Mouse (Mus musculus) midbrain, embryonic 11.5 days (tissue): ENCODE measurements around the gene Necab2. TPM values are rescaled to one million over a fixed set of nuclear protein-coding genes. Genes with fewer than 3 reads are reported as not detected.

Experiments
- ATAC-seq: fragments of 200-750 bp; cut with Nextera tagmentation; 2 replicates; pipeline ENCODE4 v1.8.0; 2017; ENCODE audit warnings: moderate TSS enrichment, moderate library complexity; ENCODE audit not compliant: low FRiP score
- DNase-seq: peaks from one replicate; pipeline ENCODE4 v3.0.0; 2015; ENCODE audit warnings: low spot score; ENCODE audit errors: missing footprints
- H3K27ac ChIP-seq: fragments of 300-500 bp; sonication (generic); 2 replicates; pipeline ENCODE4 v1.5.1; 2014; ENCODE audit warnings: low read depth, low read length
- H3K27me3 ChIP-seq: fragments of 300-500 bp; sonication (generic); 2 replicates; pipeline ENCODE4 v1.6.1; 2014; ENCODE audit warnings: mild to moderate bottlenecking, low read length, moderate library complexity, mixed read lengths; ENCODE audit not compliant: control insufficient read depth, insufficient read depth
- H3K36me3 ChIP-seq: fragments of 300-500 bp; sonication (generic); 2 replicates; pipeline ENCODE4 v1.6.1; 2014; ENCODE audit warnings: mild to moderate bottlenecking, low read length, moderate library complexity, mixed read lengths; ENCODE audit not compliant: control insufficient read depth, insufficient read depth
- H3K4me1 ChIP-seq: fragments of 300-500 bp; sonication (generic); 2 replicates; pipeline ENCODE4 v1.6.1; 2014; ENCODE audit warnings: low read length; ENCODE audit not compliant: control insufficient read depth, insufficient read depth
- H3K4me2 ChIP-seq: fragments of 300-500 bp; sonication (generic); 2 replicates; pipeline ENCODE4 v1.6.1; 2014; ENCODE audit warnings: mild to moderate bottlenecking, moderate library complexity
- H3K4me3 ChIP-seq: fragments of 300-500 bp; sonication (generic); 2 replicates; pipeline ENCODE4 v1.5.1; 2014; ENCODE audit warnings: low read depth, low read length
- H3K9ac ChIP-seq: fragments of 300-500 bp; sonication (generic); 2 replicates; pipeline ENCODE4 v1.6.1; 2014; ENCODE audit warnings: low read length
- H3K9me3 ChIP-seq: fragments of 300-500 bp; sonication (generic); 2 replicates; pipeline ENCODE4 v1.6.1; 2016; ENCODE audit warnings: low read length; ENCODE audit not compliant: control insufficient read depth
- WGBS: fragments of 180-500 bp; shearing (Covaris S2); extraction: QIAGEN DNeasy Blood & Tissue Kit; methylation state at CpG from one replicate; pipeline ENCODE4 v1.1.7; 2014; 5-methylcytosine and 5-hydroxymethylcytosine counted together
- polyA plus RNA-seq: library from polyadenylated mRNA; unstranded; fragments of >200 nt; fragmentation: Nextera tagmentation; extraction: Ambion mirVana; gene quantifications from 2 replicates; pipeline ENCODE4 v1.2.1, GENCODE M21; 2014

The Necab2 gene
- polyA plus RNA-seq, 1 experiment from 2014 or later = 20.3 TPM

GRCm38 (mm10) chr8:119440952-119441270 lies 5.6 kb upstream of the Necab2 start:
- Histone ChIP-seq H3K27me3 (peaks cover 4% of the 10 kb centered on the region; the same call in 1 of the 2 replicates), H3K4me1 (peaks cover 4% of the 10 kb centered on the region), H3K4me3 (no peak overlapping the region), H3K9ac (no peak overlapping the region), H3K4me2 (no peak overlapping the region), H3K36me3 (no peaks in the 10 kb centered on the region), H3K9me3 (no peaks in the 10 kb centered on the region), H3K27ac (no peak overlapping the region)
- WGBS = 64% methylated on average over 1 of the region's 1 CpGs
- DNase-seq (no peak), ATAC-seq (peak; percentile 43)

- Histone ChIP-seq H3K4me3 (no peak overlapping the region), H3K4me1 (peaks cover 6% of the 10 kb centered on the region), H3K9me3 (no peaks in the 10 kb centered on the region), H3K27ac (no peak overlapping the region), H3K27me3 (peaks cover 4% of the 10 kb centered on the region; the same call in 1 of the 2 replicates), H3K4me2 (no peak overlapping the region), H3K36me3 (no peaks in the 10 kb centered on the region), H3K9ac (no peak overlapping the region)
- 73% methylated on average over 5 of the region's 5 CpGs for WGBS
- no peak for ATAC-seq
- DNase-seq = no peak
Measured at GRCm38 (mm10) chr8:119442013-119442412, 4.5 kb upstream of the Necab2 start.

- H3K27ac ChIP-seq = no peak overlapping the region
- no peak overlapping the region for H3K9ac ChIP-seq
- no peak overlapping the region for H3K4me2 ChIP-seq
- no peak overlapping the region for H3K4me3 ChIP-seq
- ATAC-seq (no peak), DNase-seq (no peak)
- no peaks in the 10 kb centered on the region for H3K9me3 ChIP-seq
- WGBS = 92% methylated on average over 8 of the region's 8 CpGs
- peaks cover 7% of the 10 kb centered on the region; the same call in 1 of the 2 replicates for H3K4me1 ChIP-seq
- H3K36me3 ChIP-seq = no peaks in the 10 kb centered on the region
- peaks cover 9% of the 10 kb centered on the region; the same call in 1 of the 2 replicates for H3K27me3 ChIP-seq
Measured at GRCm38 (mm10) chr8:119442970-119443369, 3.5 kb upstream of the Necab2 start.

GRCm38 (mm10) chr8:119446990-119447780 lies 666 bp downstream of the Necab2 start:
- peak; percentile 94 for DNase-seq
- peaks cover 7% of the 10 kb centered on the region for H3K27me3 ChIP-seq

GRCm38 (mm10) chr8:119447781-119448170 lies 1.3 kb downstream of the Necab2 start:
- Histone ChIP-seq H3K27ac (no peak overlapping the region), H3K9ac (peak overlapping the region; percentile 78), H3K4me1 (peaks cover 7% of the 10 kb centered on the region; the same call in 1 of the 2 replicates), H3K4me2 (peak overlapping the region; percentile 90), H3K4me3 (peak overlapping the region; percentile 59), H3K36me3 (no peaks in the 10 kb centered on the region), H3K27me3 (peaks cover 7% of the 10 kb centered on the region), H3K9me3 (no peaks in the 10 kb centered on the region)
- WGBS = under 1% methylated on average over 17 of the region's 17 CpGs
- ATAC-seq (peak; percentile 12; the same call in 1 of the 2 replicates), DNase-seq (peak; percentile 92)

More at GRCm38 (mm10) chr8:119446990-119447780, 666 bp downstream of the Necab2 start:
- WGBS = under 1% methylated on average over 46 of the region's 80 CpGs
- Histone ChIP-seq H3K9me3 (no peaks in the 10 kb centered on the region), H3K36me3 (no peaks in the 10 kb centered on the region), H3K27ac (no peak overlapping the region), H3K4me3 (peak overlapping the region; percentile 59), H3K9ac (peak overlapping the region; percentile 78), H3K4me1 (peaks cover 7% of the 10 kb centered on the region; the same call in 1 of the 2 replicates), H3K4me2 (peak overlapping the region; percentile 90)
- peak; percentile 73 for ATAC-seq

- H3K27ac ChIP-seq = no peak overlapping the region
- H3K36me3 ChIP-seq = no peaks in the 10 kb centered on the region
- H3K9ac ChIP-seq = no peak overlapping the region
- H3K27me3 ChIP-seq = peaks cover 7% of the 10 kb centered on the region
- no peak overlapping the region for H3K4me2 ChIP-seq
- no peak for DNase-seq
- H3K4me3 ChIP-seq = no peak overlapping the region
- ATAC-seq = no peak
- no peaks in the 10 kb centered on the region for H3K9me3 ChIP-seq
- WGBS = 80% methylated on average over 12 of the region's 12 CpGs
- H3K4me1 ChIP-seq = peaks cover 7% of the 10 kb centered on the region; the same call in 1 of the 2 replicates
Measured at GRCm38 (mm10) chr8:119449627-119450026, 3.1 kb downstream of the Necab2 start.

GRCm38 (mm10) chr8:119451131-119451530 lies 4.6 kb downstream of the Necab2 start:
- Histone ChIP-seq H3K27ac (no peak overlapping the region), H3K9ac (no peak overlapping the region), H3K4me1 (peaks cover 4% of the 10 kb centered on the region; the same call in 1 of the 2 replicates), H3K27me3 (peaks cover 7% of the 10 kb centered on the region), H3K4me2 (no peak overlapping the region), H3K4me3 (no peak overlapping the region), H3K9me3 (no peaks in the 10 kb centered on the region), H3K36me3 (no peaks in the 10 kb centered on the region)
- WGBS = 85% methylated on average over 4 of the region's 4 CpGs
- ATAC-seq = no peak
- no peak for DNase-seq

- Histone ChIP-seq H3K9me3 (no peaks in the 10 kb centered on the region), H3K4me2 (no peak overlapping the region), H3K9ac (no peak overlapping the region), H3K36me3 (no peaks in the 10 kb centered on the region), H3K4me1 (no peaks in the 10 kb centered on the region), H3K27me3 (peaks cover 2% of the 10 kb centered on the region), H3K4me3 (no peak overlapping the region), H3K27ac (no peak overlapping the region)
- ATAC-seq (no peak), DNase-seq (no peak)
- 90% methylated on average over 5 of the region's 5 CpGs for WGBS
Measured at GRCm38 (mm10) chr8:119452919-119453318, 6.4 kb downstream of the Necab2 start.

- Histone ChIP-seq H3K36me3 (no peaks in the 10 kb centered on the region), H3K9ac (no peak overlapping the region), H3K27me3 (no peaks in the 10 kb centered on the region), H3K9me3 (no peaks in the 10 kb centered on the region), H3K4me3 (no peak overlapping the region), H3K4me1 (no peaks in the 10 kb centered on the region), H3K27ac (no peak overlapping the region), H3K4me2 (no peak overlapping the region)
- ATAC-seq (no peak), DNase-seq (no peak)
- WGBS = 92% methylated on average over 5 of the region's 5 CpGs
Measured at GRCm38 (mm10) chr8:119456045-119456444, 9.5 kb downstream of the Necab2 start.
